Mouse (Mus musculus): ENCODE measurements around the gene Prkn.

Gene Prkn

DNA sequence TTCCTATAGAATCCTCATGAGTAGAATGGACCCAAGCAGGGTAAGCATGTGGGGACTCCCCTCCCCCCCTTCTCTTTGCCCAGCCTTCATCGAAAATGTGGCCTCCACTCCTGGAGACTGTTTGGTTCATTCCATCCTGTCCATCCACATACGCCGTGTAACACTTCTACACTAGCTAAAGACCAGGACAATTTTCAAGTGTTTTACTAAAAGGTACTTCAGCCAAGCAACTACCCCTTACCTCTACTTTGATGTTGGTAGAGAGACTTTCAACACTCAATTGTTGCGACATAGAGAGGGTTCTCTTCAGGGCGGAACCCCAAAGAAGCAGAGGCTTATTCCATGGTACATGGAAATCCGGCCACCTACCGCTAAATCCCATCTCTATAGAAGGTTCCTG is 823.3 kb downstream of the Prkn start:
- no peak for DNase-seq

DNA sequence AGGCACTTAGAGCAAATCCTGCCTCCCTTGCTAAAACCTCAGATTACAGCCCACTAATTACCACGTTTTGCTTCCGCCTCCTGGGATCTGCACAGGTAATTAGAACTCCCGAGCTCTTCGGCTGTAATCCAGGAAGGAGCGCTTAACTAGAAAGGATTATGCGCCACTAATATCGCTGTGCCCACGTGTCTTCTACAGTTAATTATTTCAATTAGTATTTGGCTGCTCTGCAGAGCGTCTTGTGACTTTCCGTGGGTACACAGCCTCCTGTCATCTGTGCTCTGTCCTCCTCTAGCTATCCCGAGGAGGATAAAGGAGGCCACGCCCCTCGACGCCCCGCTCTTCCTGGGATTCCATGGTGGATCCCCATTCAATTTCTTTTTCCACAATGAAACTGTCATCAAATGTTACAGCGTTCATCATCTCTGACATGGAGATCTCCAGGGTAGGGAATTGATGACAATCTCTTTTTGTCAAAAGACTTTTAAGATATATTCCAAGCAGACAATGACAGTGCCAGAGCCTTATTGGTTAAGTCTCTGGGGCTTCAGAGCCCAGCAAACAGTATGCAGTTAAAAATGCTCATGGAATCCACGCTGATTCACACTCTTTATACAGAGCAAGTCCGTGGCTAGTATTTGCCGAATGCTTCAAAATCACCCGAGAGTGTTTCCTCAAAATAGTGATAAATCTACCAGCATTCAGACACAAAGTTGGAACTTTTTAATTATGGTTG is 824.6 kb downstream of the Prkn start:
- DNase-seq, result no peak

DNA sequence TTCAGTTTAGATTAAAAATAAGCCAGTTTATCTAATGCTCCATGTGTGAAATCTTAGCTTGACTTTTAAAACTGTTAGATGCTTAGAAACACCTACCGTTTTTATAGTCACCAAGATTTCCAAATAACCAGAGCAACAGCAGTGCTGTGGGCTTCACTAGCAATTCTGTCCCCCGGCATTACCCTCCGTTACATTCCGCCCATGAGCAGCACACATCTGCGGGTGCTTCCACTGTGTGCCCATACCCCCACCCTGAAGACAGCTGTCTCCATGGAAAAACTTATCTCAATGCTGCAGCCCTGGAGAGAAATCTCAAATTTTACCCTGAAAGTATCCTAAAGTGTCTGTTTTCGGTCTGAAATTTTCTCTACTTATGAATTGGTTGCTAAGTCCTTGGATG is 839.5 kb downstream of the Prkn start:
- no peak for DNase-seq

DNA sequence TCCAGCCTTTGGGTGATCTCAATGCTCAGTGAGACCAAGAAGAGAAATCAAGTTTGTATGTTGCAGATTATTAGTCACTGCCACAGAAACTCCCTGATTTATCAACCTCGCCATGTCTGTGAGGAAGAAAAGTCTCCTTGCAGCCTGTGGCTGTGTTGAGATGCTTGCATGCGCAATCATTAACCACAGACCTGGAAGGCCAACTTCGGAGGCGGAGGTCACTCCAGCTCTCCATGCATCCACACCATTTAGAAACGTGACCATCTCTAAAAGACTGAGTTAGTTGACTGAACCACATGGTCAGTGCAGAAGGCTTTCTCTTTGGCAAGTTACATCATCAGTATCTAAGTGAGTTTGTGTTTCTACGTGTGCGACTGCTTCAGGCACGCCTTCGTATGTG is 840.3 kb downstream of the Prkn start:
- no peak for DNase-seq

DNA sequence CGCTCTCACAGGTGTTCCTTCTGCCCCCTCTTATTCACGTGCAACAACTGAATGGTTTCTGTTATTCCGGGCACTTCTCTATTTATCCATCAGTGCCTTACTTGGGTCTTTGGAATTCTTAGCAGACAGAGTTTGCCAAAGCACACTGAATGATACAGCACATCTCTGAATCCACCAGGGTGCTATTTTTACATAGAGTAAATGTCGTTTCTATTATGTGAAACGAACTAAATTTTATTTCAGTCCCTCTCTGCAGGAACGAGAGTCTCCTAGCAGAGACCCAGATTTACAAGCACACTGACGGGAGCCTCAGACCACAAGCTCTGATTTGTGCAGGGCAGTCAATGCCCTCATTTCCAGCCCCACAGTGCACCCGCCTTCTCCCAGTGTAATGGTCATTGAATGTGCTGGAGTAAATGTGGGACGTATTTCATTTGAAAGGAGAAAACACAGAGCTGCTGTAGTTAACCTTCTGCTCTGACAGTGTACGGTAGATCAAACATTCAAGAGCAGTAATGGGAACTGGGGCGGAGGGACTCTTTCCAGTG is 841.7 kb downstream of the Prkn start:
- no peak for DNase-seq

DNA sequence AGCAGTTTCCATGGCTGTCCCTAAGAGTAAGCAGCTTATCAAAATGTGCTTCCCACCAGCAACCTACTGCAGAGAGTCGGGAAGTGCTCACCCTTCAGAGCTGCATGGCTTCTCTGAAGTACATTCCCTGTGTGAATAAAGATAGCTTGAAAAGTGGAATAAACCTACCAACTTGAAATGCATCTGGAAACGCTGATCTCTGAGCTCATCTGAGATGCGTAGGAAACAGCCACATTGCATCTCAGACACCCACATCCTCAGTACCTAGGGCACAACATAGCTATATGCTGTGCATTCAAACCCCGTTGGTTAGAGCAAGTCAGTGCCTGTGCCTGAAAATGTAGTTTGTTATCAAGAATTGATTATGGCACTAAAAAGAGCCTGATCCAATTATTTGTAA is 864.8 kb downstream of the Prkn start:
- DNase-seq, result no peak

DNA sequence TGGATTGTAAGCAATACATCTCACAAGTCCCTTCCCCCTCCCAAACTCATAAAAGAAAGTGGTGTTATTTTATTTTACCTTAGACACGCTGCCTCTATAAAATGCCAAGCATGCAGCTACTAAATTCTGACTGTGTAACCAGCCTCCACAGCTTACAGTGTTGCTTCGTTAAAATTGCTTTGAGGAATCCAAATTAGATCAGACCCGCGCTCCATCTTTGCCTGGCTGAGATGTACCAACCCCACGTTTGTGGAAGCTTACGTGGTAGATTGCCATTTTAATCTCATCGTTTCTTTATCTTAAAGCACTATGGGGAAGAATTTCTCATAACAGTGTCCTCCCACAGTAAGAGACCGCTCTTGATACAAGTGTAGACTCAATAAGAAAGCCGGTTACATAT is 865.6 kb downstream of the Prkn start:
- no peak for DNase-seq

DNA sequence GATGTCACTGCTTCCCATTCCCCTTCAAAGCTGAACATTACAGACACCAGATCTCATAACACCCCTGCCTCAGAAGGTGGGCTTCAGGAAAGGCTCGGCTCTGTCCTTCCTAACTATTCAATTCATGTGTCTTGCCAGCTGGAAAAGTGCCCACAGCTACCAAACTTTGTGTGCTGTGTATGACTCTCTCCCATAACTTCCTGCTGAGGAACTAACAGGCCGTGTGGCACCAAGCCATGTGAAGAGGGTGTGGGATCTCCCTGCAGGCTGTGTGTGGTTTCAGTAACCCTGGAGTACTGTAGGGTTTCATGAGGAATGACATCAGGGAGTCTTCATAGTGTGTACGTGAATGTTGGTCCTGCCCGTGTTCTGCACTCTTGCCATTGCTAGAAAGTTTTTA is 871.9 kb downstream of the Prkn start:
- DNase-seq, result no peak

DNA sequence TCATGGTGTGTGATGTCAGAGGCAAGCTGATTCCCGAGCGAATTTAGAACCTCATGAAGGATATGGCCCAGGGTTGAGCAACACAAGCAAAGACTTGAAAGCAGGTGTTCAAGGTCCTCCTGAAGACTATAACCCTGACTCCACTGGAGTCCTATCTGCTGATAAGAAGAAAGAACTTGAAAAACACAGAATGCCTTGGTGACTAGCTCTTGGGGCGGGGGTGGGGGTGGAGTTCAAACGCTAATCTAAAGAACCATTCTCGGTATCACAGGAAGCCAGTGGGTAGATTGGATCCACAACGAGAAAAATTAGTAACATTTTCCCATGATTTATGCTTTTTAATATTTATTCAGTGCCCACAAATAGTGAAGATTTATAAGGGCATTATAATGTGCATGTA is 879.6 kb downstream of the Prkn start:
- no peak for DNase-seq

DNA sequence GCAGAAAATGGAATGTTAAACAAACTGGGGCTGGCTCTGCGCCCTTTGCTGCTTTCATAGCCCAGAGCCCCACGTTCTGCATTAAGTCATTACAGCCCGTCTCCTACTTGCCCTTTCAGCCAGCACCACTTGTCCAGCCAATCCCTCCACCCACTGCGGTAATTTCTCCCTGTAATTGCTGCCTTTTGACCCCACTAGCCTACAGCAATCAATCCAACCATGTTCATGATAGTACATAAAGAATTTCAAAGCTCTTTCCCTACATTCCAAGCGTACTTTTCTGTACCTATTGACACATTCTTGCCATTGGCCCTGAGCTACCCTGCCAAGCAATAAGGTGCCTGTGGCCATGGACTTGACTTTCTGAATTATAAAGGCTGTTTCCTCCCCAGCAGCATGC is 881.7 kb downstream of the Prkn start:
- DNase-seq, result no peak

DNA sequence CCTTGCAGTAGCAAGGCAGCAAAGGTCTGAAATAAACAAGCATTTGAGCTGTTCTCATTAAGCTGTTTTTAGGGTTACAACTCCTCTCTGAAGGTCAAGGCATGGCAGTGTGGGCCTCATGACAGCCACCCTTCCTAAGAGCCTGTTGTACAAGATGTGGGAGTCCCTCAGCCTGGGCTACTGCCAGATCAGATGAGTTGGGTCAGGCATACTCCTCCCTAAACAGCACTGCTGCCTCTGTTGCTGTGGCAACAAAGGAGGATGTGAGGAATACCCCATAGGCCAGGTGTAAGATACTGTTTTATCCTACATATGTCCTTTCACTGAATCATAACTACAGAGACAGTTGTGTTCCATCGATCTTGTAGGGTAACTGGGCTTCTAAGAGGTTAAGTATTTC is 882.3 kb downstream of the Prkn start:
- no peak for DNase-seq

DNA sequence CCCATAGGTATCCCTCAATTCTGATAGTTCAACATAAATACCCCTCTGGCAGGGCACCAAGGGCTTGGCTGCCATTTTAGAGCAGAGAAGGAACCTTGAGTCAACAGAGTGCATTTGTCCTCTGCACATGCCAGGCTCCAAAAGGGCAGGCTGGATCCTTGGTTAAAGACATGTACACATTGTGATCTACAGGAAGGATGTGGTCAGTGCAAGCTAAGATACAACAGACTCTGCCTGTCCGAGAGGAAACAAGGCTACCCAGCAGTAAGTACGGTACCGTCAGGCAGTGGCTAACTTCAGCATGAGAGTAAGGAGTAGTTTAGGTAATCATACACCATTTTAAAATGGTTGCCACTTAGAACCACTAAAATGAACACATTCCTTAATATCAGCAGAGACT is 884.0 kb downstream of the Prkn start:
- no peak for DNase-seq

DNA sequence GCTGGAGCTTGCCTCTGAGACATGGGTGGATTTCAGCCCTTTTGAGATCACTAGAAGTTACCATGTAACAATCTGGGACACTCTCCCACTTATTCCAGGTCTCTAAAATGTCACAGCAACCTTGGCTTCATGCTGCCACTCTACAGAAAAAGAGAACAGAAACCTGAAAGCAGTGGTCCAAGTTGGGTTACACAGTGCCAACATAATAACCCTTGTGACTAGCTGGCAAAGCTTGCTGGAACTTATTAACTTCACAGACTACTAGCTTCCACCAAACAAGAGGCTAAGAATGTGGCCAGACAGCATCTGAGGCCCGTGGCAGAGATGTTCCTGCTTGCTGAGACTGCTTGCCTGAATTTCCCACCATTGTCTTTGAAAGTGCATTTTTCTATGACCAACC is 886.9 kb downstream of the Prkn start:
- DNase-seq, result no peak

DNA sequence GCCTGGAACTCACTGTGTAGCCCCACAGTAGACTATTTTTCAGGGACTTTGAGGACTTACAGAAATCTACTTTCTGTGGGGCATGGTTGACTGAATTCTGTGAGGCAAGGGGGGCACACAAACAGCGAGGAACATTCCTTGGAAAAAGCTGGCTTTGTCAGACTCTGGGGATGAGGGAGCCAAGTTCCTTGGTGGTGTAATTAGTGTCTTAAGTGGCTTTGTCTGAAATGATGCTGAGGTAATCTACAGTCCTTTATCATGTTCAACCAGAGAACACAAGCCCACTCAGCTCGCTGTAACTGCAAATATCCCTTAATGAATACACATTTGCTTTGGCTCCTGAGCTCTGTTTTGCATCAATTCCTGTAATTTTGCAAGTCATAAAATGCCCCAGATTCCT is 888.1 kb downstream of the Prkn start:
- no peak for DNase-seq

DNA sequence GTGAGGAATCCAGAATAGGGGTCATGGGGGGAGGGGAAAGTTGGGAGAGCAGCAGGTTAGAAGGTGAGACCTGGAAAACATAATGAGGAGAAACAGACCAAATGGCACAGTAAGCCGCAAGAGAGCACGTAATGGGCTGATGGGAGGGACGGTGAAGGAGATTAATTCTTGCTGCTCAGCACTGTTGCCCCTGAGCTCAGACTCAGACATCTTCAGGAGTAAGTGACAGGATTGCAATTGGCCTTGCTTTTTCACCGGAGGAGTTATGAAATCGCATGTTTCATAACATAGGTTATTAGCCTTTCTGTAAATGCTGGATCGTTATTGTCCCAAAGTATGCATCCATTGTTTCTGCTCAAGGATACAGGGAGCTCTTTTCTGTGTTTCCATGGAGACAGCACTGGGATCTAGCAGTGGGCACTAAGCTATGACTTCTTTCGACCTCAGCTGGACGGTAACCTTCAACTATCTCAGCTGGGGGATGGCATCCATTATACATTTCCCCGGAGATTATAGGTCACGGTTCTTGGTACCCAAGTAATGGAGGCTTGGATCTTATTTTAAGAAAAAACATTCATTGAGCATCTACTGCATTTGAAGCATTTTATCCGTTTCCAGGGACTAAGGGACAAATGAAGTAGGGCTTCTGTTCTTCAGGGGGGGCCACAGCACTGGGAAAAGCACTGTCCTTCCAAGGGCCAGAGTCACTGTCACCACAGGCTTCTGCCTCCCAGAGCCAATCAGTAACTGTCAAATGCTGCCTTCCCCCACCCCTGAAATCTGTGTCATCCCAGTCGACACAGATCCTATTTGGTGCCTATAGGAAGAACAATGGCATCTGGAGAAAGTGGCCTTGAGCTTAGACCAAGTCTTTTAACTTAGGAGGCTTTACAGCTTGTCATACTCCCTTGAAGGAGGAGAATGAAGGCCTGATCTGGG is 890.7 kb downstream of the Prkn start:
- no peak for DNase-seq

DNA sequence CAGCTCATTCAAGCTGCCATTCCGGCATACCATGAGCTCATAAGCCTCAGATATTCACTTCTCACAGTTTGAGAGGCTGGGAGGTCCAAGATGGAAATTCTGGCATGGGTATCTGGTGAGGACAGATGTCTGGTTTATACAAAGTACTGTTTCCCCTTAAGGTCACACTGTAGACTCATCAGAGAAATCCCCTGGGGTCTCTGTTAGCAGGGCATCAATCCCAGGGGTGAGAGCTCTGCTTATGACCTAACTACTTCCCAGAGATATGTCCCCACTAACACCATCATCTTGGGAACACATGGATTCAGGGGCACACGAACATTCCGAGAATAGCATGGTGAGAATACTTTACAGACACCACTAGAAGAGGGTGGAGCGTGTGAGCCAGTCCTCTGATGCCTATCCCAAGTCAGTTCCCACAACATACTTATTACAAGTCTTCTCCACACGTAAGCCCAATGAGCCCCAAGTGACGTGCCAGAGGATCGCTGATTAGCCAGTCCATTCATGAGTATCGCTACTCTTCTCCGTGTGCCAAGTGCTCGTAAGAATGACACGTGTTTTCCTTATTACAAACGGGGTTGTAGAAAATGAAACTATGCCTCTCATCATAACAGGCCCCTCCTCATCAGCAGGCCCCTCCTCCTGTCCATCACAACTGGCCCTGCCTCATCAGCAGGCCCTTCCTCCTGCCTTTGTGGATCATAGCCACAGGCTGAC is 895.1 kb downstream of the Prkn start:
- no peak for DNase-seq

DNA sequence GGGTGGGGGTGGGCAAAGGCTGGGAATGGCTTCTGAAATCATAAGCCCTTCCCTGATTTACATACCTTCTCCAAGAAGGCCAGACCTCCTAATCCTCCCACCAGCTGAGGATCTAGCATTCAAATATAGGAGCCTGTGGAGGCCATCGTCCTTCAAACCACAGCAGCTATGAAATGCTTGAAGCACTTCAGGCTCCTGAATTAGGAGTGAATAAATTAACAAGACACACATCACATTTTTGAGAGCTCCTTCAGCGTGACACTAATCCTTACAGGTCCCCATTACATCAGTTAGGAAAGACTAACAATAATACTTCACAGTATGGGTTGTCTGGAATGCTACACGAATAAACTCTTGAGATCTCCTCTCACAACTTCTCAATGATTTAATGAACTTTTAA is 896.3 kb downstream of the Prkn start:
- DNase-seq, result no peak

DNA sequence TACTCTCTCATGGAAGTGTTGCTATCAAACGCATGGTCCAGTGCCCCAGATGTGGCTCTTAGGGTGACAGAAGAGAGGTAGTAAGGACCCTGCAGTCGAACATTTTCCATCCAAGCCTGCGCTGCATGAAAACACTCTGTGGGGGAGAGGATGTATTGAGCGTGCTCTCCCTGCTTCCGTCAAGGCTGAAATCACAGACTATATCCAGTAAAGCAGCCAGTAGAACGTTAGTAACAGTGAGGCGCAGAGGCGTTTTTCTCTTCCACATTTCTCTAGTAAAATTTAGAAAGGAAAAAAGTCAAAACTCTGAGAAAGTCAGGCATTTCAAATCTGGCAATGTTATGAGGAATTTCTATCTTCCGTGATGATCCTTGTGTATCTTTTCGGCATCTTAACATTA is 897.7 kb downstream of the Prkn start:
- no peak for DNase-seq

DNA sequence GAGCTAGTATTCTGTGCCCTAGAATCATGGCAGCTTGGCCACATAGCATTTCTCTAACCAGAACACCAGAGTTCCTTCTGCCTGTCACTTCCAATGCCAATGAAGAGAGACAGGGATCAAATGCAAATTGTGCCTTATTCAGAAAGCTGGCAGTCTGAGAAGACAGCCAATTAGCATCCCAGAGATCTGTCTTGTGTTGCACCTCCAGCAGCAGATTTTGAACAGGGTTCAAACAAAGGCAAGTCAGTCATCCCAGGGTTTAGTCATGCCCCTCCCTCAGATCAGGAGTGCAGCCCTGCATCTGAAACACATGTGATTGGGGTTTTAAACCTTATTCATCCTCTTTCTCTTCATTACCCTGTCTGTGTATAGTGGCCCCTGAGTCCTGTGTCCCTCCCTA is 900.5 kb downstream of the Prkn start:
- no peak for DNase-seq

DNA sequence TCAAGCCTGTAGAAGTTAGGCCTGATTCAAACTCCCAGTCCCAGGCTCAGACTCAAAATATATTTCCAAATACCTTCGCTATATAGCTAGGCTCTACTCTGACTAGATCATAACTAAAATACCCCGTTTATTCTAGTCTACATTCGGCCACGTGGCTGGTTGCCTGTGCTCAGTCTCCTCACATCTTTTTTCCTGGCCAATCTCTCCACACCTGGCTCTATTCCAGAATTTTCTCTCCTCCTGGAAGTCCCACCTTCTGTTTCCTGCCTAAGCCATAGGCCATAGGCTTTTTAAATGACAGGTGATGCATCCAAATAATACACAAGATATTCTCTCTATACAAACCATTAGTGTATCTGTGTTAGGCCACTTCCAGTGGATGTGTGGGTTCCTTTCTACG is 901.0 kb downstream of the Prkn start:
- no peak for DNase-seq

DNA sequence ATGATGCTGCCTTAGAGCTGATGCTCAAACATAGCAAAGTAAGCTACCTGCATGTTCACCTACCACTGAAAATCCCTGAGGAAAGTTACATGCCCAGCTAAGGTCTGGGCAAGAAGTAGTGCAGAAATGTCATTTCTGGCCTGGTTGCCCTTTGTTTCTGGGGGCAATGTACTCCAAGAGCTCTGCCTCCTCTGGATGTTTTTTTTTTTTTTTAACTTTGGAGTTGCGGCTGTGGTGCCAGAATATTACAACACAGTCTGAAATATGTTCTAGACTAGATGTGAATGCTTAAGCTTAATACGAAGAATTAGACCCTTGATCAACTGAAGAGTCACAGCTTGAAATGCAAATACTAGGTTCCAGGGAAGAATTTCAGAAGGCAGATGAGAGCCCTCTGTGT is 911.1 kb downstream of the Prkn start:
- DNase-seq, result no peak

DNA sequence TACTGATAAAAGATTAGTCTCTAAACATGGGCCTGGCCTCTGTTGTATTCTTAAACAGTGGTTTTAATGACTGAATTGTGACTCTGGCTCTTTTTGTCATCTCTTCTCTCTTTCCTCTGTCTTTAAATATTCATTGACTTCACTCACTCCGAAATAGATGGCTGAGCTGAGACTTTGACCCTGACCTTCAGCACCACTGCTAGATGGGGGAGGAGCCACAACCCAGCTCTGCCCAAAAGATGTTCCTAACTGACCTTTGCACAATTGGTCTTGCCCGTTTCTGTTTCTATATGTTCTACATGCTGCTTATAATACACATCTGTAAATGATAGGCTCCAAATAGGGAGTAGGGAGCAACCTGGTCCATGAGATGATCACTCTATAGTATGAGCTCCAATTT is 912.5 kb downstream of the Prkn start:
- DNase-seq, result no peak

DNA sequence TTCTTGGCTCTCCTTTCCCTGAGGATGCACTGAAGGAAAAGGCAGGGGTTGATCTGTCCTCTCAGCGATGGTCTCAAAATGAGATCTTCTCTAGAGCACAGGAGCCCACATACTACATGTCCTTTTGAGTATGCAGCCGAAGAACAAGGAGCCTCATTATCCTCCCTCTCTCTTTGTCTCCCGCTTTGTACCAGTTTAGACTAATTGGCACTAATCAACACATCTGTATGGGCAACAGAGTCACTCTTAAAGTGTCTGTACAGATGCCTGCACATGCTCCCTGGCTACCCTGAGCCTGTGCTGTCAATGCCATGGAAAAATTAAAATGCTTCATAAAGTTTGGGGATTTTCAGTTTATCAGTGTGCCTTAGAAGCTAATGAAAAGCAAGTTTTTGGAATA is 924.9 kb downstream of the Prkn start:
- DNase-seq, result no peak
